Mouse (Mus musculus) lung, postnatal 10 days (tissue): ENCODE measurements around the gene Nuak1.

Source experiments
- DNase-seq: peaks from one replicate; pipeline ENCODE4 v3.0.0; 2021

The Nuak1 gene

DNA sequence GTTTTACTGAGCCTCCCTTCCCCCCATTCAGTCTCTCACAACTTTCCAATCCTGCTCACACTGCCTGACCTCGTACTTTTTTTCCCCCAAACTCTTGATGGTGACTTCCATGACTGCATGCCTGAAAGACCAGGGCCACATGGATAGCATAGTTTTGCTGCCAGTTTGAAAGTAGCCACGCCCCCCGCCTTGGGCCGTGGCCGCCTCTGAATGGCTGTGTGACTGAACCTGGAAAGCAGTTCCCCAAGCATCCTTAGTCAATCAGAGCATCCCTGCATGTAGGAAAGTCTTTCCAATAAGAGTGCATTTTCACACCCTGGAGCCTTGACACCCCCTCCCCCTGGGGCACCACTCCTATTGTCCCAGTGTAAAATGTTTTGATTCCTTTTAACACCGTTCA lies 116.4 kb downstream of the Nuak1 start:
- DNase-seq = no peak
